Mouse (Mus musculus) heart, adult 2 months (tissue): ENCODE measurements at regions not wholly inside any gene's neighbourhood (a gene's known extent, or its start where the extent isn't known, plus 50 kb on each side); places are given as distances from the start of the nearest gene placed in this dataset.

ENCODE experiments used
- CTCF ChIP-seq: fragments of 200-600 bp; IDR thresholded peaks from 2 replicates; pipeline ENCODE4 v1.8.1; 2022; ENCODE audit warnings: antibody characterized with exemption, mild to moderate bottlenecking, moderate library complexity
- POLR2A ChIP-seq: fragments of 200-500 bp; IDR thresholded peaks from 2 replicates; pipeline ENCODE4 v1.6.1; 2011; ENCODE audit warnings: mild to moderate bottlenecking, low read depth, low read length, control low read depth; ENCODE audit not compliant: insufficient read depth

DNA sequence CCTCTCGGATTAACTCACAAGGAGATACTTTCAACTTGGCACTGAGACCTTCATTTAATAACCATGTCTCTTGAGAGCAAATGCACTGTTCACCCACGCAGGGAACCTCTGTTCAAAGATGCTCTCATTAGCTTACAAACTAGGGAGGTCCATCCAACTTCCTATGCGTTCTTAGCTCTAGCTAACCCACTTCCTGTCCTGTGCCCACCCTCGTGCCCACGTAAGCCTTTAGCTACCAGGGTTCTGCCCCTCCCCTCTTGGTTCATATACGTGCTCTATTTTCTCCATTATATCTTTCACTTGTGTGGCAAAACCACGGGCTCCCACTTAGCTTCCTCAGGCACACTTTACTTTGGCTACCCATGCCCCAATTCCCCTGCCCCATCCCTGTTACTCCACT lies 53.4 kb upstream of the Ppp2r5c start:
- TF ChIP-seq POLR2A (no peak), CTCF (no peak)
